Mouse (Mus musculus) liver, adult 2 months (tissue): Measurements from ENCODE around the gene Tgm2.

Experiments used
- CTCF ChIP-seq: fragments of 200-500 bp; IDR thresholded peaks from 2 replicates; pipeline ENCODE4 v1.5.1; 2011; ENCODE audit warnings: low read depth, low read length, control low read depth
- POLR2A ChIP-seq: fragments of 200-500 bp; IDR thresholded peaks from 2 replicates; pipeline ENCODE4 v1.6.1; 2011; ENCODE audit warnings: low read length, control low read depth; ENCODE audit not compliant: insufficient read depth; ENCODE audit errors: extremely low read depth

DNA sequence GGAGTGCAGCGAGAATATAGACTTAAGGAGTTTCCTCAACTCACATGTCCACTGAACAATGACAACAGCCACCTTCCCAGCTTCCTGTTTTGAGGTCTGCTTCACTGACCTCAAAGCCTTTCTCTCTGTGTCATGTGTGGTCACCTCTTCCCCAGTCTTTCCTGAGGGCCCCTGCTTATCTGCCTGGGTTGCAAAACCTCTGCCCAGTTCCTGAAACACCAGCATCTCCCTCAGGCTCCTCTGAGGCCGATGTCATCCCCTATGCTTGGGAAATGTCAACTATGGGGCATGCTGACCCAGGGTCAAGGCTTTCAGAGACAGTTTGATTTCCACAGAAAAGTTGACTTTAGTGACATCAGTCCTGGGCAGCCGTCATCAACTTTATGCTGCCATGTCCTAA is 29.2 kb upstream of the Tgm2 start:
- TF ChIP-seq POLR2A (no peak), CTCF (no peak)
